Mouse (Mus musculus) olfactory bulb, adult 2 months (tissue): ENCODE measurements at regions not wholly inside any gene's neighbourhood (a gene's known extent, or its start where the extent isn't known, plus 50 kb on each side); places are given as distances from the start of the nearest gene placed in this dataset.

Source experiments
- CTCF ChIP-seq: fragments of 200-500 bp; IDR thresholded peaks from 2 replicates; pipeline ENCODE4 v1.5.1; 2012; ENCODE audit warnings: low read depth, mild to moderate bottlenecking, low read length, moderate library complexity; ENCODE audit not compliant: insufficient read depth
- POLR2A ChIP-seq: fragments of 200-500 bp; IDR thresholded peaks from 2 replicates; pipeline ENCODE4 v1.6.1; 2012; ENCODE audit warnings: mild to moderate bottlenecking, low read depth, low read length, moderate library complexity; ENCODE audit not compliant: insufficient read depth

DNA sequence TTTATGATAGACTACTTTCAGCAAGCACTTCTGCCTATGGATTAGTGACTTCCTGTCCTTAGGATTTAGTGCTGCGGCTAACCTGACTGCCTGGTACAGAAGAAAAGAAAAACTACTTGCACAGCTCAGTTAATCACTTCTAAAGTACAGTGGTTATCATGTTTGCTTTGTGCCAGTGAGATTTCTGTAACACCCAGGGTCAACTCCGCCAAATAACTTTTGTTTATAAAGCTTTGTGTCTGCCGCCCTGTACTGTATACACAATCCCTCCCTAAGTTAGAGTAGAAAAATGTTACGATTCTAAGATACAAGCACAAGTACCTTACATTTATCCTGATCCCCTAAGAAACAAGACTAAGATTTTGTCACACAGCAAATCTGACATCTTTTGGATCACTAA, 120.1 kb upstream of the Ift57 start:
- TF ChIP-seq POLR2A: no peak
- no peak for TF ChIP-seq CTCF
